Mouse (Mus musculus) layer of hippocampus, postnatal 25 days (tissue): ENCODE data around the gene Sf3b6. TPM values are rescaled to one million over a fixed set of nuclear protein-coding genes. Genes with fewer than 3 reads are reported as not detected.

ENCODE experiments used
- total RNA-seq, 2 experiments: library from RNA; stranded (reverse); gene quantifications; 2 replicates each; pipeline ENCODE4 v1.2.3; 2021

Gene Sf3b6
- total RNA-seq, 2 experiments from 2014 or later: 84.2 to 86.0 TPM

Other genes starting within 250 kb of the Sf3b6 start
- 10 to 100 TPM; 78.3 to 82.6 TPM for gene Itsn2, start 224.9 kb upstream of the Sf3b6 start, total RNA-seq
- gene Gm3625, start 224.6 kb upstream of the Sf3b6 start, total RNA-seq: not detected
- 1 to 10 TPM; 2.1 to 2.7 TPM for gene Fam228a, start 79.1 kb upstream of the Sf3b6 start, total RNA-seq
- gene Pfn4, start 48.5 kb upstream of the Sf3b6 start, total RNA-seq: 10 to 100 TPM; 13.0 to 13.5 TPM
- 10 to 100 TPM; 21.4 to 31.4 TPM for gene Fam228b, start 48.3 kb upstream of the Sf3b6 start, total RNA-seq
- gene Fkbp1b, start 24.0 kb downstream of the Sf3b6 start, total RNA-seq: 10 to 100 TPM; 69.9 to 71.8 TPM
- gene Wdcp, start 25.8 kb downstream of the Sf3b6 start, total RNA-seq: 10 to 100 TPM; 12.5 to 14.6 TPM
- 1 to 10 TPM in 1 of 2 experiments, under 1 TPM in 1; 0.34 to 1.2 TPM for gene Mfsd2b, start 56.8 kb downstream of the Sf3b6 start, total RNA-seq
- 10 to 100 TPM; 39.9 to 42.2 TPM for gene Ubxn2a, start 90.2 kb downstream of the Sf3b6 start, total RNA-seq
- 10 to 100 TPM; 28.1 to 36.0 TPM for gene Atad2b, start 99.8 kb downstream of the Sf3b6 start, total RNA-seq